Mouse (Mus musculus) ES-Bruce4 (cell line): Measurements from ENCODE around the gene Hist1h3a. TPM values are rescaled to one million over a fixed set of nuclear protein-coding genes. Genes with fewer than 3 reads are reported as not detected.
A peak's percentile ranks its signal among the peaks of the same experiment; 100 is the strongest.
"Not testable (repeated sequence)": the region's sequence is repeated elsewhere in the genome, so short reads cannot be mapped to it uniquely, and the experiment has no call there.

ENCODE experiments used
- H3K27ac ChIP-seq: 2 replicates; pipeline ENCODE4 v1.5.1; 2012; ENCODE audit warnings: low read length, inconsistent platforms; ENCODE audit not compliant: insufficient read depth
- H3K27me3 ChIP-seq: 2 replicates; pipeline ENCODE4 v1.6.1; 2012; ENCODE audit warnings: mild to moderate bottlenecking, low read length, inconsistent platforms; ENCODE audit not compliant: control insufficient read depth, poor library complexity, insufficient read depth, severe bottlenecking
- H3K36me3 ChIP-seq: 2 replicates; pipeline ENCODE4 v1.6.1; 2012; ENCODE audit warnings: inconsistent platforms, mild to moderate bottlenecking, low read length, moderate library complexity; ENCODE audit not compliant: control insufficient read depth, poor library complexity, insufficient read depth, severe bottlenecking
- H3K4me1 ChIP-seq: one replicate; pipeline ENCODE4 v1.8.1; 2011; ENCODE audit warnings: low read length; ENCODE audit not compliant: control insufficient read depth, insufficient read depth
- H3K4me3 ChIP-seq: 2 replicates; pipeline ENCODE4 v1.5.1; 2011; ENCODE audit warnings: low read depth, mild to moderate bottlenecking, low read length
- H3K9ac ChIP-seq: 2 replicates; pipeline ENCODE4 v1.6.1; 2012; ENCODE audit warnings: low read depth, mild to moderate bottlenecking, inconsistent platforms; ENCODE audit not compliant: poor library complexity, severe bottlenecking
- H3K9me3 ChIP-seq: replicated peaks from 2 replicates; pipeline ENCODE4 v1.6.1; 2012; ENCODE audit warnings: mild to moderate bottlenecking, low read length, inconsistent platforms; ENCODE audit not compliant: control insufficient read depth, poor library complexity, insufficient read depth, severe bottlenecking
- CTCF ChIP-seq: IDR thresholded peaks from one replicate; pipeline ENCODE4 v1.8.1; 2011; ENCODE audit warnings: low read depth, low read length
- EP300 ChIP-seq: IDR thresholded peaks from 2 replicates; pipeline ENCODE4 v1.6.1; 2011; ENCODE audit warnings: low read depth, low read length; ENCODE audit not compliant: insufficient read depth
- POLR2A ChIP-seq: IDR thresholded peaks from one replicate; pipeline ENCODE4 v1.8.1; 2011; ENCODE audit warnings: low read length; ENCODE audit not compliant: insufficient read depth
- polyA plus RNA-seq: library from polyadenylated mRNA; stranded (reverse); fragments of >200 nt; gene quantifications from 2 replicates; pipeline ENCODE4 v1.2.4, GENCODE M21; 2011; ENCODE audit warnings: low read depth; ENCODE audit not compliant: missing spikeins, insufficient read depth, insufficient read length

Hist1h3a gene
- polyA plus RNA-seq, result 5.4 TPM in 1 of 2 replicates, not detected in the other

GRCm38 (mm10) chr13:23761871-23762821, at the start of gene Hist1h3a:
Gene Hist1h3a, minus strand, starts transcription at chr13:23762386.
- peak; percentile 96 for TF ChIP-seq POLR2A
- not testable (repeated sequence) for H3K9me3 ChIP-seq, H3K27me3 ChIP-seq, H3K4me1 ChIP-seq, H3K36me3 ChIP-seq
- Histone ChIP-seq H3K4me3 (peak within 1 kb of the TSS; percentile 98), H3K9ac (peak within 1 kb of the TSS; percentile 93), H3K27ac (peak within 1 kb of the TSS; percentile 99)

GRCm38 (mm10) chr13:23806422-23807052, 44.4 kb upstream of the Hist1h3a start, which contains the start of gene Slc17a2:
Gene Slc17a2, plus strand, starts transcription at chr13:23806993.
- no peak within 1 kb of the TSS for H3K9ac ChIP-seq
- TF ChIP-seq EP300, result no peak
- TF ChIP-seq CTCF, result no peak
- no peak for TF ChIP-seq POLR2A
- no peak within 1 kb of the TSS for H3K4me3 ChIP-seq

GRCm38 (mm10) chr13:23804532-23804931, 42.3 kb upstream of the Hist1h3a start:
- no peak overlapping the region for H3K27ac ChIP-seq
- H3K9me3 ChIP-seq, result no peaks in the 10 kb centered on the region
- H3K4me3 ChIP-seq, result no peak overlapping the region
- TF ChIP-seq CTCF (no peak), EP300 (no peak), POLR2A (no peak)
- H3K36me3 ChIP-seq, result no peaks in the 10 kb centered on the region
- no peaks in the 10 kb centered on the region for H3K27me3 ChIP-seq
- no peak overlapping the region for H3K9ac ChIP-seq
- H3K4me1 ChIP-seq, result no peaks in the 10 kb centered on the region

More at GRCm38 (mm10) chr13:23806422-23807052, 44.4 kb upstream of the Hist1h3a start, which contains the start of gene Slc17a2:
- no peaks in the 10 kb centered on the region for H3K4me1 ChIP-seq
- no peaks in the 10 kb centered on the region for H3K9me3 ChIP-seq
- no peak within 1 kb of the TSS for H3K27ac ChIP-seq
- no peaks in the 10 kb centered on the region for H3K27me3 ChIP-seq
- no peaks in the 10 kb centered on the region for H3K36me3 ChIP-seq

- Histone ChIP-seq H3K27ac (no peak overlapping the region), H3K4me1 (no peaks in the 10 kb centered on the region), H3K36me3 (no peaks in the 10 kb centered on the region), H3K9me3 (no peaks in the 10 kb centered on the region), H3K9ac (no peak overlapping the region), H3K27me3 (no peaks in the 10 kb centered on the region), H3K4me3 (no peak overlapping the region)
- no peak for TF ChIP-seq POLR2A
- no peak for TF ChIP-seq CTCF
- TF ChIP-seq EP300, result no peak
Observed at GRCm38 (mm10) chr13:23799405-23799804, 37.2 kb upstream of the Hist1h3a start.

- TF ChIP-seq POLR2A, result no peak
- peak; percentile 6 for TF ChIP-seq CTCF
- TF ChIP-seq EP300, result no peak
Observed at GRCm38 (mm10) chr13:23792520-23792919, 30.3 kb upstream of the Hist1h3a start.

More at GRCm38 (mm10) chr13:23792520-23792919, 30.3 kb upstream of the Hist1h3a start:
- Histone ChIP-seq H3K27me3 (no peaks in the 10 kb centered on the region), H3K9me3 (peaks cover 4% of the 10 kb centered on the region; the same call in 1 of the 2 replicates), H3K27ac (no peak overlapping the region), H3K4me1 (no peaks in the 10 kb centered on the region), H3K9ac (no peak overlapping the region), H3K36me3 (no peaks in the 10 kb centered on the region), H3K4me3 (no peak overlapping the region)
